Mouse (Mus musculus): Measurements from ENCODE around the gene Slc27a3. TPM values are rescaled to one million over a fixed set of nuclear protein-coding genes. Genes with fewer than 3 reads are reported as not detected.

Gene Slc27a3
- polyA plus RNA-seq, 1 experiment from 2014 or later: 13.6 TPM

GRCm38 (mm10) chr3:90427574-90427973, 37.8 kb upstream of the Slc27a3 start:
- no peak for ATAC-seq (replicated peaks; ENCODE audit: low FRiP score)
- Histone ChIP-seq H3K4me1 (replicated peaks; ENCODE audit: control insufficient read depth, insufficient read depth, low read length) (peaks cover 9% of the 10 kb centered on the region; the same call in 1 of the 2 replicates), H3K36me3 (ENCODE audit: control insufficient read depth, insufficient read depth, low read length) (no peaks in the 10 kb centered on the region), H3K9me3 (ENCODE audit: control insufficient read depth, low read length) (no peaks in the 10 kb centered on the region), H3K9ac (ENCODE audit: low read length) (no peak overlapping the region), H3K27ac (ENCODE audit: low read depth, low read length) (no peak overlapping the region), H3K4me2 (ENCODE audit: low read depth, low read length, severe bottlenecking) (no peak overlapping the region), H3K4me3 (ENCODE audit: low read depth, low read length) (no peak overlapping the region), H3K27me3 (ENCODE audit: control insufficient read depth, insufficient read depth, low read length) (no peaks in the 10 kb centered on the region)
- WGBS: 69% methylated on average over 1 of the region's 1 CpGs
- no peak for DNase-seq (ENCODE audit: low spot score)

- H3K4me3 ChIP-seq (ENCODE audit: low read depth, low read length): no peak overlapping the region
Measured at GRCm38 (mm10) chr3:90425499-90425898, 35.8 kb upstream of the Slc27a3 start.

GRCm38 (mm10) chr3:90423549-90423948, 33.8 kb upstream of the Slc27a3 start:
- Histone ChIP-seq H3K9me3 (ENCODE audit: control insufficient read depth, low read length) (no peaks in the 10 kb centered on the region), H3K9ac (ENCODE audit: low read length) (no peak overlapping the region), H3K4me2 (ENCODE audit: low read depth, low read length, severe bottlenecking) (no peak overlapping the region), H3K4me1 (replicated peaks; ENCODE audit: control insufficient read depth, insufficient read depth, low read length) (no peaks in the 10 kb centered on the region), H3K27me3 (ENCODE audit: control insufficient read depth, insufficient read depth, low read length) (no peaks in the 10 kb centered on the region), H3K36me3 (ENCODE audit: control insufficient read depth, insufficient read depth, low read length) (no peaks in the 10 kb centered on the region; the same call in 1 of the 2 replicates), H3K27ac (ENCODE audit: low read depth, low read length) (no peak overlapping the region), H3K4me3 (ENCODE audit: low read depth, low read length) (no peak overlapping the region)
- ATAC-seq (replicated peaks; ENCODE audit: low FRiP score) (no peak), DNase-seq (ENCODE audit: low spot score) (no peak)

More at GRCm38 (mm10) chr3:90425499-90425898, 35.8 kb upstream of the Slc27a3 start:
- Histone ChIP-seq H3K36me3 (ENCODE audit: control insufficient read depth, insufficient read depth, low read length) (no peaks in the 10 kb centered on the region; the same call in 1 of the 2 replicates), H3K27me3 (ENCODE audit: control insufficient read depth, insufficient read depth, low read length) (no peaks in the 10 kb centered on the region), H3K9ac (ENCODE audit: low read length) (no peak overlapping the region), H3K4me1 (replicated peaks; ENCODE audit: control insufficient read depth, insufficient read depth, low read length) (no peaks in the 10 kb centered on the region), H3K27ac (ENCODE audit: low read depth, low read length) (no peak overlapping the region), H3K9me3 (ENCODE audit: control insufficient read depth, low read length) (no peaks in the 10 kb centered on the region), H3K4me2 (ENCODE audit: low read depth, low read length, severe bottlenecking) (no peak overlapping the region)
- 91% methylated on average over 2 of the region's 2 CpGs for WGBS
- no peak for DNase-seq (ENCODE audit: low spot score)
- ATAC-seq (replicated peaks; ENCODE audit: low FRiP score): no peak

GRCm38 (mm10) chr3:90420696-90421095, 31.0 kb upstream of the Slc27a3 start:
- Histone ChIP-seq H3K9ac (ENCODE audit: low read length) (no peak overlapping the region), H3K4me3 (ENCODE audit: low read depth, low read length) (no peak overlapping the region), H3K27ac (ENCODE audit: low read depth, low read length) (no peak overlapping the region), H3K27me3 (ENCODE audit: control insufficient read depth, insufficient read depth, low read length) (no peaks in the 10 kb centered on the region), H3K36me3 (ENCODE audit: control insufficient read depth, insufficient read depth, low read length) (no peaks in the 10 kb centered on the region; the same call in 1 of the 2 replicates), H3K4me2 (ENCODE audit: low read depth, low read length, severe bottlenecking) (no peak overlapping the region), H3K4me1 (replicated peaks; ENCODE audit: control insufficient read depth, insufficient read depth, low read length) (no peaks in the 10 kb centered on the region), H3K9me3 (ENCODE audit: control insufficient read depth, low read length) (no peaks in the 10 kb centered on the region)
- no peak for DNase-seq (ENCODE audit: low spot score)
- no peak for ATAC-seq (replicated peaks; ENCODE audit: low FRiP score)
- WGBS: 94% methylated on average over 6 of the region's 6 CpGs

- Histone ChIP-seq H3K9me3 (ENCODE audit: control insufficient read depth, low read length) (no peaks in the 10 kb centered on the region), H3K4me3 (ENCODE audit: low read depth, low read length) (no peak overlapping the region), H3K27me3 (ENCODE audit: control insufficient read depth, insufficient read depth, low read length) (no peaks in the 10 kb centered on the region), H3K4me1 (replicated peaks; ENCODE audit: control insufficient read depth, insufficient read depth, low read length) (no peaks in the 10 kb centered on the region), H3K36me3 (ENCODE audit: control insufficient read depth, insufficient read depth, low read length) (peaks cover under 1% of the 10 kb centered on the region; the same call in 1 of the 2 replicates), H3K27ac (ENCODE audit: low read depth, low read length) (no peak overlapping the region), H3K9ac (ENCODE audit: low read length) (no peak overlapping the region), H3K4me2 (ENCODE audit: low read depth, low read length, severe bottlenecking) (no peak overlapping the region)
- ATAC-seq (replicated peaks; ENCODE audit: low FRiP score) (no peak), DNase-seq (ENCODE audit: low spot score) (no peak)
- 80% methylated on average over 3 of the region's 3 CpGs for WGBS
Measured at GRCm38 (mm10) chr3:90413011-90413396, 23.3 kb upstream of the Slc27a3 start.

- Histone ChIP-seq H3K27ac (ENCODE audit: low read depth, low read length) (no peak overlapping the region), H3K4me3 (ENCODE audit: low read depth, low read length) (no peak overlapping the region), H3K27me3 (ENCODE audit: control insufficient read depth, insufficient read depth, low read length) (no peaks in the 10 kb centered on the region), H3K4me2 (ENCODE audit: low read depth, low read length, severe bottlenecking) (no peak overlapping the region), H3K36me3 (ENCODE audit: control insufficient read depth, insufficient read depth, low read length) (peaks cover 3% of the 10 kb centered on the region; the same call in 1 of the 2 replicates), H3K9me3 (ENCODE audit: control insufficient read depth, low read length) (no peaks in the 10 kb centered on the region), H3K4me1 (replicated peaks; ENCODE audit: control insufficient read depth, insufficient read depth, low read length) (no peaks in the 10 kb centered on the region), H3K9ac (ENCODE audit: low read length) (no peak overlapping the region)
- DNase-seq (ENCODE audit: low spot score) (peak; percentile 78), ATAC-seq (replicated peaks; ENCODE audit: low FRiP score) (no peak)
- WGBS: 56% methylated on average over 5 of the region's 5 CpGs
Measured at GRCm38 (mm10) chr3:90412312-90413010, 22.7 kb upstream of the Slc27a3 start.

- Histone ChIP-seq H3K27me3 (ENCODE audit: control insufficient read depth, insufficient read depth, low read length) (no peaks in the 10 kb centered on the region), H3K9me3 (ENCODE audit: control insufficient read depth, low read length) (no peaks in the 10 kb centered on the region), H3K4me2 (ENCODE audit: low read depth, low read length, severe bottlenecking) (no peak overlapping the region), H3K9ac (ENCODE audit: low read length) (no peak overlapping the region), H3K36me3 (ENCODE audit: control insufficient read depth, insufficient read depth, low read length) (peaks cover 8% of the 10 kb centered on the region; the same call in 1 of the 2 replicates), H3K27ac (ENCODE audit: low read depth, low read length) (no peak overlapping the region), H3K4me3 (ENCODE audit: low read depth, low read length) (no peak overlapping the region), H3K4me1 (replicated peaks; ENCODE audit: control insufficient read depth, insufficient read depth, low read length) (no peaks in the 10 kb centered on the region)
- ATAC-seq (replicated peaks; ENCODE audit: low FRiP score) (no peak), DNase-seq (ENCODE audit: low spot score) (no peak)
- WGBS: 96% methylated on average over 3 of the region's 3 CpGs
Measured at GRCm38 (mm10) chr3:90408721-90409120, 19.0 kb upstream of the Slc27a3 start.

- Histone ChIP-seq H3K4me2 (ENCODE audit: low read depth, low read length, severe bottlenecking) (no peak overlapping the region), H3K9ac (ENCODE audit: low read length) (no peak overlapping the region), H3K27ac (ENCODE audit: low read depth, low read length) (no peak overlapping the region), H3K27me3 (ENCODE audit: control insufficient read depth, insufficient read depth, low read length) (no peaks in the 10 kb centered on the region), H3K4me1 (replicated peaks; ENCODE audit: control insufficient read depth, insufficient read depth, low read length) (no peaks in the 10 kb centered on the region), H3K4me3 (ENCODE audit: low read depth, low read length) (no peak overlapping the region), H3K36me3 (ENCODE audit: control insufficient read depth, insufficient read depth, low read length) (peaks cover 17% of the 10 kb centered on the region; the same call in 1 of the 2 replicates), H3K9me3 (ENCODE audit: control insufficient read depth, low read length) (no peaks in the 10 kb centered on the region)
- ATAC-seq (replicated peaks; ENCODE audit: low FRiP score): no peak
- DNase-seq (ENCODE audit: low spot score): no peak
- WGBS: 93% methylated on average over 5 of the region's 5 CpGs
Measured at GRCm38 (mm10) chr3:90406414-90406813, 16.7 kb upstream of the Slc27a3 start.

GRCm38 (mm10) chr3:90404609-90405008, 14.9 kb upstream of the Slc27a3 start:
- H3K4me2 ChIP-seq (ENCODE audit: low read depth, low read length, severe bottlenecking): no peak overlapping the region
- H3K27ac ChIP-seq (ENCODE audit: low read depth, low read length): no peak overlapping the region
- H3K9ac ChIP-seq (ENCODE audit: low read length): no peak overlapping the region
- H3K9me3 ChIP-seq (ENCODE audit: control insufficient read depth, low read length): no peaks in the 10 kb centered on the region
- DNase-seq (ENCODE audit: low spot score): no peak
- 93% methylated on average over 4 of the region's 4 CpGs for WGBS
- H3K4me3 ChIP-seq (ENCODE audit: low read depth, low read length): no peak overlapping the region
- H3K36me3 ChIP-seq (ENCODE audit: control insufficient read depth, insufficient read depth, low read length): peaks cover 23% of the 10 kb centered on the region
- no peak for ATAC-seq (replicated peaks; ENCODE audit: low FRiP score)
- H3K4me1 ChIP-seq (replicated peaks; ENCODE audit: control insufficient read depth, insufficient read depth, low read length): no peaks in the 10 kb centered on the region
- no peaks in the 10 kb centered on the region for H3K27me3 ChIP-seq (ENCODE audit: control insufficient read depth, insufficient read depth, low read length)
